Mouse (Mus musculus): ENCODE measurements around the gene Prune1.

DNA sequence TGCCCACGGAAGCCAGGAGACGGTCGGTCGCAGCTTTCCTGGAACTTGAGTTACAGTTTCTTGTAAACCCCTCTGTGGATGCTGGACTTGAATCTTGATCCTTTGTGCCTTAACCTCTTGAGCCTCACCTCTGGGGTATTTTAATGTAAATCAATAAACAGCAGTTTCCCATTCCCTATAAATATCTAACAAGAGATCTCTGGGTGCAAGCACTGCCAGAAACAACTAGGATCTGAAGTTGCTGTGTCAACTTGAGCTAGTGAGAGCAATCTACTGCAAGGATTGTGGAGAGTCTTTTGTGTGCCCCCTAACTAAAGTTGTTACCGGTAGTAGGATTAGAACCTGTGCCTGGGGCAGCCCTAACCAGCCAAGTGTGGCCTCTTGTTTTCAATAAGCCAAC is 3.5 kb upstream of the Prune1 start:
- TF ChIP-seq MAX (IDR thresholded peaks at IDR 0.05; ENCODE audit: low read length) (no peak), MXI1 (IDR thresholded peaks at IDR 0.05; ENCODE audit: low read depth, low read length) (no peak), POLR2A (IDR thresholded peaks at IDR 0.05; ENCODE audit: control insufficient read depth in 1 of 2, insufficient read depth in 1 of 2, low read depth in 1 of 2, low read length in 2 of 2, poor library complexity in 1 of 2) (no peak), TAL1 (IDR thresholded peaks at IDR 0.05; ENCODE audit: low read length) (no peak), POLR2AphosphoS5 (IDR thresholded peaks at IDR 0.05; ENCODE audit: borderline replicate concordance, low read depth, low read length) (no peak), EP300 (IDR thresholded peaks at IDR 0.05; ENCODE audit: low read depth in 1 of 2, low read length in 2 of 2) (no peak), MEF2A (IDR thresholded peaks at IDR 0.05; ENCODE audit: extremely low read depth, insufficient replicate concordance, low read depth, low read length, poor library complexity, severe bottlenecking) (no peak), CTCF (IDR thresholded peaks at IDR 0.05 in 2 of 3, conservative IDR thresholded peaks at IDR 0.05 in 1 of 3; ENCODE audit: control insufficient read depth in 1 of 3, insufficient read depth in 1 of 3, low read depth in 2 of 3, low read length in 3 of 3, poor library complexity in 1 of 3, severe bottlenecking in 1 of 3) (no peak), KAT2A (conservative IDR thresholded peaks at IDR 0.05; ENCODE audit: low read depth, low read length) (no peak)
